Mouse (Mus musculus): ENCODE measurements around the gene March5.
"Not testable (repeated sequence)": the region's sequence is repeated elsewhere in the genome, so short reads cannot be mapped to it uniquely, and the experiment has no call there.

March5 gene

GRCm38 (mm10) chr19:37207303-37208175 lies at the start of gene March5:
Gene March5 (plus strand): TSS chr19:37207543.
- peak; percentile 91 for DNase-seq

DNA sequence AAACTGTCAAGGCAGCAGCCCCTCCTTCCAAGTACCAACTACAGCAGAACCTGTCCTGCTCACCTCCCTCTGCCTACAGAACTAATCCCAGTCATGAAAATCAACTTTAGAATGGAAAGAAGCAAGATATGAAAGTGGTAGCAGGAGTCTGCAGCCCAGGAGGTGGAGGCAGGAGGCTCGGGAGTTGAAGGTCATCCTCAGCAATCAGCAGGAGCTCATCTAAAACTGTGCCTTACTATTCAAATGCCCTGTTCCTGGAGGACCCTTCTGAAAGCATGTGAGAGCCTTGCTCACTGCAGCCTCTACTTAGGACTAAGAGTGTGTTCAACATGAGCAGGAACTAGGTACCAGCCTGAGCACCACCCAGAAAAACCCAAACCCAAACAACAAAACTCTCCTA lies 35.2 kb upstream of the March5 start:
- no peak for DNase-seq

- DNase-seq = peak; percentile 54
Observed at GRCm38 (mm10) chr19:37172566-37173130, 34.7 kb upstream of the March5 start.

- DNase-seq = peak; percentile 26
Observed at GRCm38 (mm10) chr19:37173331-37174115, 33.8 kb upstream of the March5 start.

DNA sequence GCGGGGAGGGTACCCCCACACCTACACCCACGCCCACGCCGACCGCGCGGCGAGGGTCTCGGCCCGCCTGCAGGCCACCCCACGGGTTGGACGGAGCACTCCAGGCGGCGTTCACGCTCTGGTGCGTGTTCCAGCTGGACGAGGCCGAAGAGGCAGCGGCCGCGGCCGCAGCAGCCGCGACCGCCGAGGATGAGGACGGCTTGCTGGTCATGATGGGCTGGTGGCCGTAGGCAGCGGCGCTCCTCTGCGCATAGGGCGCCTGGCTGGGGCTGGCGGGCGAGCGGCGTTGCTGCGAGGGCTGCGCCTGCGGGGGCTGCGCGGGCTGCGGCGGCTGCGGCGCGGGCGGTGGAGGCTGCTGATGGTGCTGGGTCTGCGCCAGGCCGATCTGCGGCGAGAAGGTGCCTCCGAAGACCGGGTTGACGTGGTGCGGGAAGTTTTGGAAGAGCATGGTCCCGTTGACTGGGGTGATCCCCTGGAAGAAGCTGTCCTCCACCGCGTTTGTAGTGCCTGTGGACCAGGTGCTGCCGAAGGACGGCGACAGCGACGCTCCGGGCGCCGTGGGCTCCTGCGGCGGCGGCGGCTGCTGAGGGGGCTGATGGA lies 33.1 kb upstream of the March5 start:
- DNase-seq = peak; percentile 78

DNA sequence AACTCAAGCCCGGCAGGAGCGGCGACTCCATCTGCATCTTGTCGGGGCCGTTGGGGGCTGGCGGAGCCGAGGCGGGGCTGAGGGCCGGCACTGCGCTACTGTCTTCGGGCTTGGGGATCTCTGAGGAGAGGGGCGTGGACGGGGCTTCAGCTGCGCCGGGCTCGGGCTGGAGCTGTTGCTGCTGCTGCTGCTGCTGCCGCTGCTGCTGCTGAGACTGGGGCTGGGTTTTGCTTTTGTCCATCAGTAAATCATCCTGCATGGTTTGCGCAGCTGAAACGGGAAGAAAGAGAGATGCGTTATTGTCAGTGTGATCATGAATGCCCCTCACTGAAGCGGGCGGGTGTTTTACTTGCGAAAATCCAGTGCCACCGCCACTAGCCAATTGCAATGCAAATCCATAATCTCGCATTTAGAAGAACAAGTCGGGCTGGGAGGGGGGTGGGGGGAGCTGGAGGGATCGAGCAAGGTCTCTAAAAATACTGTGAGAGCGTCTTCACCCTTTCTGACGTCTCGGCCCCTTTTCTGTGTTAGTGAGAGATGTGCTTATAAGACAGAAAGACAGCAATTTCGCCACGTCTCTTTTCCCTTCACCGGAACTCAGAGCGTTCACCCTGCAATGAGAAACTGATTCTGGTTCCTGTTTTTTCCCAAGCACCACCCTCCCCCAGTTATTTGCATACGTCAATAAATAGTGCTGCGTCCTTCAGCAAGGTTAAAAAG lies 32.5 kb upstream of the March5 start:
- peak; percentile 68 for DNase-seq

DNA sequence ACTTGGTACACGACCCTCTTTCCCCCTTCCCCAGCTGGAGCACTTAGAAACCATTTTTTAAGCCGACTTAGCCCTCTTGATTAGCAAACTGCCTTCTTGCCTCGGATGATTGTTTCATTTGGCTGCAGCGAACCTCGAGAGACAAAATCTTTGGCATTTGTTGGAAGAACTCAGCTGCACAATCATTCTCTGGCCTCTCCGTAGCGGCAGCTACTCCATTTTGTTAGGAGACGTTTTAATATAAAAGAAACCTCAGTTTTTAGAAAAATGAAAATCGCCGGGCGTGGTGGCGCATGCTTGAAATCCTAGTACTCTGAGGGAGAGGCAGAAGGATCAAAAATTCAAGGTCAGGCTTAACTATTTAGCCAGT lies 31.9 kb upstream of the March5 start:
- no peak for DNase-seq

GRCm38 (mm10) chr19:37175919-37176318 lies 31.4 kb upstream of the March5 start:
- peak; percentile 47 for DNase-seq

GRCm38 (mm10) chr19:37176879-37177462 lies 30.4 kb upstream of the March5 start:
- DNase-seq = peak; percentile 21

- DNase-seq = peak; percentile 65
Observed at GRCm38 (mm10) chr19:37177819-37178708, 29.3 kb upstream of the March5 start.

DNA sequence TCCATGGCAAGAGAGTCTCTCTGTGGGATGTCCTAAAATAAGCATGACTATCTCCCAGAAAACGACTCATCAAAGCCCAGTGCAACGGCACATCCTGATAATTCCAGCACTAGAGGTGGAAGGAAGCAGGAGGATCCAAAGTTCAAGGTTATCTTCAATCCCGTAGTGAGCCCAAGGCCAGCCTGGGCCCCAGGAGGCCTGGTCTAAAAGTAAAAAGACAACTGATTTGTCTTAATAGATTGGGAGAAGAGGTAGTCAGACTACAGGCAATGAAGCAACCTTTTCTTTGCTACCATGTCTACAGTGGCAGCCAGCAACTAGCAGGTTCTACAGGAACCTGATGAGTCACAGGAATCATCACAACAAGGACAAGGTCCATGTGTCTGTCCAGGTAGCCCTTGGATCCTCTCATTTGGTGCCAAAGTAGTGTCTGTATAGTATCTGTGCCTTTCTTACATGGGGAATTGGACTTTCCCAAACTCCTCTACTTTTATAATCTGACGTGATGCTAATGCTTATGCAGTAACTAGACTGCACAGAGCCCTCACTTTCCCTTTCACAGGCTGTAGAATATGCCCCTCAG lies 18.9 kb upstream of the March5 start:
- DNase-seq = no peak

DNA sequence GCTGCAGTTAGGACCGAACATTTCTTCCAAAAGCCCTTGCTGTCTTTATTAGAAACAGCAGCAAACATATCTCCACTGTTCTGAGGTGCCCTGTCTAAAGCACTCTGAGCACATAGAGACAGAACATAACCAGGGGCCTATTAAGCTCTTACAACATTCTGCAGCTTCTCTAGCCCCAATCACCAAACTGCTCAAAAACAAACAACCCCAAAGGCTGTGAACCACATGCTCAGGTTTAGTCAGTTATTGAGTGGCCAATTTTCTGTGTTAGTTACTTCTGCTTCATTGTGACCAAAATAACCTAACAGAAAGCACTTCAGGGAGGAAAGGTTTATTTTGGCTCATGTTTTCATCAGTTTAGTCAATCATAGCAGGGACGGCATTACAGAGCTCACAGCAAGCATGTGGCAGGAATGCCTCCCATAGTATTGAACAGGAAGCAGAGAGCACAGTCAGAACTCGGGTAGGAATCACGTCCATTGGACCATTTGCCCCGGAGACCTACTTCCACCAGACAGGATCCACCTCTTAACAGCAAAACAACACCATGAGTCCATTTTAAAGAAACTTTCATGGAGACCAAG lies 14.8 kb upstream of the March5 start:
- DNase-seq = no peak

- no peak for DNase-seq
Observed at GRCm38 (mm10) chr19:37198165-37198880, 9.0 kb upstream of the March5 start.

DNA sequence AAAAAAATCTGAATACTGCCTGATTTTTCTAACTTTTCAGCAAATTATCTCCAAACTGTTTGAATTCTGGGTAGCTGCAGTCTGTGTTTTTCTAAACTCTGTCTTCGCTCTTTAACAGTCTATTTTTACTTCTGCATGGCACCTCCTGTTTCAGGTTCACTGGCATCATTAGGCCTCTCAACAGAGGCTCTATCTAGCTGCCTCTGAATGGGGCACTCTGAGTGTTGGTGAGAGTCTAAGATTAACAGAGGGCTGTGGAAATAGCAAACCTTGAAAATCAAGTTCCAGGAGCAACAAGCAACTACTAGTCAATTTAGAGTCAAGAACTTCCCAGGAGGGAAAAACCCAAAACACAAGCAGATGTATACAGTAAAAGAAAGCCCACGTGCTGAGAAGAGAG lies 7.5 kb upstream of the March5 start:
- DNase-seq = no peak

DNA sequence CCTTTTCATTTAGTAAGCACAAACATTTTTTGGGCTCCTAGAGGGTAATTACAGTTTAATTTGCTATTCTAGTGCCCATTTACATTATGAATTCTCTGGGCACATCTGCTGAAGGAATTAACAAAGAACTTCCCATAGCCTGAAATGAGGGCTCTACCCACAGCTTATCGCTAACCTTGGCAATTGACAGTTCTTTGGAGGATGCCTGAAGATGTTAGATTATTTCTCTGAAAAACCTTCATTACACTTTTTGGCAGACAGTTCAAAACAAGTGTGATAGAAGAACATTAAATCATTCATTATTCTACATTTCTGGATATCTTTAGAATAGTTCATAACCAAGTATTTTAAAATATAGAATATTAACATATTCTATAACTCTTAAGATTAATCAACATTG lies 4.0 kb upstream of the March5 start:
- no peak for DNase-seq

DNA sequence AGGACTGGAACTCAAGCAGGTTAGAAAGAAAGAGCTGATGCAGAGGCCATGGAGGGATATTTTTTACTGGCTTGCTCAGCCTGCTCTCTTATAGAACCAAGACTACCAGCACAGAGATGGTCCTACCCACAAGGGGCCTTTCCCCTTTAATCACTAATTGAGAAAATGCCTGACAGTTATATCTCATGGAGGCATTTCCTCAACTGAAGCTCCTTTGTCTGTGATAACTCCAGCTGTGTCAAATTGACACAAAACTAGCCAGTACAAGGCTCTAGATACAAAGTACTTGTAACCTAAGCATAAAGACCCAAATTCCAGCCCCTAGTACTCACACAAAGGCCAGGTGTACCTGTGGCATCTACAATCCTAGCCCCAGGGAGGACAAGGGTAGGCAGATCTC lies 2.2 kb upstream of the March5 start:
- not testable (repeated sequence) for DNase-seq

DNA sequence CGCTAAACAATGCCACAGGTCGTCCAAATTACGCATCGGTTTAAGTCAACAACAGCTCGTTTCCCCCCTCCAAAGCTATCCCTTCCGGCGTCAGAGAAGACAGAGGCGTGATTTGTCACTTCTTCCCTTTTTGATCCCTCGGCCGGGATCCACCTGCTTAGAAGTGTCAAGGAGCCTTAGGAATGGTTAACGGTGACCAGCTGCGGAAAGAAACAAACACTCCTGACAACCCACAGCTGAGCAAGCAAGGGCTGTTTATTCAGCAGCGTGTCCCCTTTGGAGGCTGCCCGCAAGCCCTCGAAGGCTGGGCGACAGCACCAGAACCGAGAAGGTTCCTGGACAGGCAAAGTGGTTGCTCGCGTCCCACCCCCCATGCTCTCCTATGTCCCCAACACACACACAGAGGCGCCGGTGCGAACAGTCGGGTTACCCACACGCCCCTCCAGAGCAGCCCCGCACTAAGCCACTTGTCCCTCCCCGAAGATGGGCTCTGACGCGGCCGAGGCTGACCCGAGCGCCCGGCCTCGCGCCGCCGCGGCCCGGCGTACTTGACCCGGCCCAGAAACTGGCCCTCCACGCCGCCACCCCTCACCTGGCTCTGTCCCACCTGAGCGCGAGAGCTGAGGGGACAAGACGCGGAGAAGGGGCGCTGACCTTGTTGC lies 571 bp upstream of the March5 start:
- no peak for DNase-seq

- peak; percentile 35 for DNase-seq
Observed at GRCm38 (mm10) chr19:37208176-37208755, 923 bp downstream of the March5 start, which contains the start of gene Cpeb3. Gene Cpeb3 (minus strand): TSS chr19:37208601.

- DNase-seq = no peak
Observed at GRCm38 (mm10) chr19:37208986-37209385, 1.6 kb downstream of the March5 start.

Data from cerebellum, adult 11-12 months (tissue).